Mouse (Mus musculus) embryonic facial prominence, embryonic 10.5 days (tissue): ENCODE data around the gene Dab2ip. TPM values are rescaled to one million over a fixed set of nuclear protein-coding genes. Genes with fewer than 3 reads are reported as not detected.

Experiments
- DNase-seq: peaks from one replicate; pipeline ENCODE4 v3.0.0-alpha.2; 2017; ENCODE audit warnings: low spot score
- H3K27ac ChIP-seq: fragments of 300-500 bp; sonication (generic); replicated peaks from 2 replicates; pipeline ENCODE4 v1.5.1; 2016; ENCODE audit warnings: mild to moderate bottlenecking
- H3K27me3 ChIP-seq: fragments of 300-500 bp; sonication (generic); replicated peaks from 2 replicates; pipeline ENCODE4 v1.6.1; 2016; ENCODE audit warnings: low read depth, mild to moderate bottlenecking; ENCODE audit not compliant: poor library complexity, severe bottlenecking
- H3K36me3 ChIP-seq: fragments of 300-500 bp; sonication (generic); replicated peaks from 2 replicates; pipeline ENCODE4 v1.6.1; 2016; ENCODE audit warnings: mild to moderate bottlenecking, moderate library complexity
- H3K4me1 ChIP-seq: fragments of 300-500 bp; sonication (generic); 2 replicates; pipeline ENCODE4 v1.6.1; 2016
- H3K4me3 ChIP-seq: fragments of 300-500 bp; sonication (generic); 2 replicates; pipeline ENCODE4 v1.5.1; 2016; ENCODE audit warnings: mild to moderate bottlenecking, moderate library complexity
- H3K9me3 ChIP-seq: fragments of 300-500 bp; sonication (generic); 2 replicates; pipeline ENCODE4 v1.6.1; 2016; ENCODE audit warnings: mild to moderate bottlenecking
- WGBS: fragments of 180-500 bp; shearing (Covaris S2); methylation state at CpG from one replicate; pipeline ENCODE4 v1.1.7; 2016; 5-methylcytosine and 5-hydroxymethylcytosine counted together
- polyA plus RNA-seq: library from polyadenylated mRNA; unstranded; fragments of >200 nt; fragmentation: Nextera tagmentation; extraction: Ambion mirVana; gene quantifications from 2 replicates; pipeline ENCODE4 v1.2.1, GENCODE M21; 2016

Gene Dab2ip
- polyA plus RNA-seq, 1 experiment from 2014 or later, result 34.7 TPM

- 82% methylated on average over 12 of the region's 12 CpGs for WGBS
- H3K4me3 ChIP-seq, result no peak overlapping the region
- H3K36me3 ChIP-seq, result no peaks in the 10 kb centered on the region
- no peak for DNase-seq
- peaks cover 14% of the 10 kb centered on the region for H3K4me1 ChIP-seq
- H3K9me3 ChIP-seq, result no peaks in the 10 kb centered on the region
- no peaks in the 10 kb centered on the region for H3K27me3 ChIP-seq
- no peak overlapping the region for H3K27ac ChIP-seq
Measured at GRCm38 (mm10) chr2:35747371-35748035, 189.4 kb downstream of the Dab2ip start.

GRCm38 (mm10) chr2:35750533-35751141 is 192.6 kb downstream of the Dab2ip start:
- peaks cover 14% of the 10 kb centered on the region for H3K4me1 ChIP-seq
- H3K27me3 ChIP-seq, result no peaks in the 10 kb centered on the region
- no peak overlapping the region for H3K27ac ChIP-seq
- no peaks in the 10 kb centered on the region for H3K36me3 ChIP-seq
- H3K9me3 ChIP-seq, result no peaks in the 10 kb centered on the region
- no peak for DNase-seq
- 76% methylated on average over 7 of the region's 7 CpGs for WGBS
- H3K4me3 ChIP-seq, result no peak overlapping the region

- no peak for DNase-seq
- Histone ChIP-seq H3K4me3 (no peak overlapping the region), H3K36me3 (no peaks in the 10 kb centered on the region), H3K27ac (no peak overlapping the region; the same call in 1 of the 2 replicates), H3K4me1 (peaks cover 7% of the 10 kb centered on the region), H3K9me3 (no peaks in the 10 kb centered on the region), H3K27me3 (no peaks in the 10 kb centered on the region)
- WGBS, result 81% methylated on average over 18 of the region's 18 CpGs
Measured at GRCm38 (mm10) chr2:35751781-35752505, 193.9 kb downstream of the Dab2ip start.

- H3K27me3 ChIP-seq, result no peaks in the 10 kb centered on the region
- no peaks in the 10 kb centered on the region for H3K36me3 ChIP-seq
- no peak overlapping the region for H3K27ac ChIP-seq
- H3K4me1 ChIP-seq, result peaks cover 9% of the 10 kb centered on the region
- no peaks in the 10 kb centered on the region for H3K9me3 ChIP-seq
- DNase-seq, result no peak
- no peak overlapping the region for H3K4me3 ChIP-seq
- WGBS, result 89% methylated on average over 7 of the region's 7 CpGs
Measured at GRCm38 (mm10) chr2:35756467-35756866, 198.4 kb downstream of the Dab2ip start.

- Histone ChIP-seq H3K27me3 (no peaks in the 10 kb centered on the region), H3K4me1 (peaks cover 12% of the 10 kb centered on the region), H3K9me3 (no peaks in the 10 kb centered on the region), H3K4me3 (no peak overlapping the region), H3K36me3 (no peaks in the 10 kb centered on the region), H3K27ac (no peak overlapping the region)
- no peak for DNase-seq
- 79% methylated on average over 8 of the region's 8 CpGs for WGBS
Measured at GRCm38 (mm10) chr2:35760352-35760751, 202.3 kb downstream of the Dab2ip start.

GRCm38 (mm10) chr2:35760867-35761266 is 202.8 kb downstream of the Dab2ip start:
- Histone ChIP-seq H3K4me3 (no peak overlapping the region), H3K27ac (no peak overlapping the region), H3K27me3 (no peaks in the 10 kb centered on the region), H3K4me1 (peaks cover 12% of the 10 kb centered on the region), H3K36me3 (no peaks in the 10 kb centered on the region), H3K9me3 (no peaks in the 10 kb centered on the region)
- no peak for DNase-seq

- H3K36me3 ChIP-seq, result no peaks in the 10 kb centered on the region
- peaks cover 12% of the 10 kb centered on the region for H3K4me1 ChIP-seq
- no peaks in the 10 kb centered on the region for H3K9me3 ChIP-seq
- no peak for DNase-seq
- H3K27me3 ChIP-seq, result no peaks in the 10 kb centered on the region
- 86% methylated on average over 5 of the region's 5 CpGs for WGBS
- H3K27ac ChIP-seq, result no peak overlapping the region
- no peak overlapping the region for H3K4me3 ChIP-seq
Measured at GRCm38 (mm10) chr2:35761458-35761857, 203.4 kb downstream of the Dab2ip start.

GRCm38 (mm10) chr2:35763818-35764217 is 205.8 kb downstream of the Dab2ip start:
- WGBS, result 86% methylated on average over 7 of the region's 7 CpGs
- H3K4me1 ChIP-seq, result peaks cover 26% of the 10 kb centered on the region
- no peak for DNase-seq
- H3K4me3 ChIP-seq, result no peak overlapping the region
- H3K9me3 ChIP-seq, result no peaks in the 10 kb centered on the region
- peaks cover 15% of the 10 kb centered on the region for H3K27me3 ChIP-seq
- H3K36me3 ChIP-seq, result no peaks in the 10 kb centered on the region
- H3K27ac ChIP-seq, result no peak overlapping the region

GRCm38 (mm10) chr2:35764328-35764727 is 206.3 kb downstream of the Dab2ip start:
- Histone ChIP-seq H3K27ac (no peak overlapping the region), H3K36me3 (no peaks in the 10 kb centered on the region), H3K4me3 (no peak overlapping the region), H3K4me1 (peaks cover 30% of the 10 kb centered on the region), H3K27me3 (peaks cover 20% of the 10 kb centered on the region), H3K9me3 (no peaks in the 10 kb centered on the region)
- no peak for DNase-seq
- 89% methylated on average over 8 of the region's 8 CpGs for WGBS

- no peak for DNase-seq
Measured at GRCm38 (mm10) chr2:35767834-35768537, 209.9 kb downstream of the Dab2ip start.

GRCm38 (mm10) chr2:35768538-35769238 is 210.6 kb downstream of the Dab2ip start:
- no peak overlapping the region for H3K4me3 ChIP-seq
- 48% methylated on average over 4 of the region's 4 CpGs for WGBS
- H3K36me3 ChIP-seq, result no peaks in the 10 kb centered on the region
- H3K9me3 ChIP-seq, result no peaks in the 10 kb centered on the region
- H3K27ac ChIP-seq, result no peak overlapping the region
- no peak for DNase-seq
- H3K27me3 ChIP-seq, result peaks cover 27% of the 10 kb centered on the region
- H3K4me1 ChIP-seq, result peaks cover 21% of the 10 kb centered on the region

More at GRCm38 (mm10) chr2:35767834-35768537, 209.9 kb downstream of the Dab2ip start:
- Histone ChIP-seq H3K27ac (no peak overlapping the region), H3K36me3 (no peaks in the 10 kb centered on the region), H3K9me3 (no peaks in the 10 kb centered on the region), H3K4me1 (peaks cover 21% of the 10 kb centered on the region), H3K27me3 (peaks cover 27% of the 10 kb centered on the region), H3K4me3 (no peak overlapping the region)
- WGBS, result 34% methylated on average over 14 of the region's 14 CpGs

GRCm38 (mm10) chr2:35769398-35769797 is 211.3 kb downstream of the Dab2ip start:
- H3K36me3 ChIP-seq, result no peaks in the 10 kb centered on the region
- no peak for DNase-seq
- H3K4me1 ChIP-seq, result peaks cover 21% of the 10 kb centered on the region
- no peak overlapping the region for H3K27ac ChIP-seq
- no peaks in the 10 kb centered on the region for H3K9me3 ChIP-seq
- no peak overlapping the region for H3K4me3 ChIP-seq
- peaks cover 27% of the 10 kb centered on the region for H3K27me3 ChIP-seq
- 86% methylated on average over 12 of the region's 12 CpGs for WGBS
